Mouse (Mus musculus): ENCODE results near the gene Thnsl1.

GRCm38 (mm10) chr2:21264031-21264430, 58.5 kb downstream of the Thnsl1 start:
- TF ChIP-seq CTCF (IDR thresholded peaks at IDR 0.05; ENCODE audit: insufficient read depth, low read length) (no peak), POLR2A (IDR thresholded peaks at IDR 0.05; ENCODE audit: borderline replicate concordance, extremely low read depth, low read depth, low read length) (no peak)

All from lung, adult 2 months (tissue).